Mouse (Mus musculus): ENCODE measurements around the gene Setd3.

DNA sequence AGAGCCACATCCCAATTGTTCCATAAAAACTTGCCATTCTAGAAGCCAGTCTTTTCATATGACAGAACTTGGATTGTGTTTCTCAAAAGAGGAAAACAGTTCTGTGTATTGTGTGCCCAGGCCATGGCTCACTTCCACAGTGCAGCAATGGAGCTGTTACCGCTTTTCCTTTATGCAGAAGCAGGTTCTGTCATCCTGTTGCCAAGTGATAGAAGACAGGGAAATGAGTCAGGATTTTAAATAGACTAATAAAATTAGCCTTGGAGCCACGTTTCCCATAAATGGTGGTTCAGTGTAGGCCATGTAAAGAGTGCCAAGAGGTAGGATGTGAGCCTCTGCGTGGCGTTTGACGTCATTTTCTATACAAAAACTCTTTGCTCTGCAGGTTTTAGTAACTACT lies 14.8 kb upstream of the Setd3 start:
- TF ChIP-seq CTCF (IDR thresholded peaks at IDR 0.05; ENCODE audit: borderline replicate concordance, extremely low read depth, insufficient read depth, insufficient read length) = no peak
- TF ChIP-seq POLR2A (IDR thresholded peaks at IDR 0.05; ENCODE audit: borderline replicate concordance, extremely low read depth, insufficient read depth, insufficient read length, poor library complexity, severe bottlenecking) = no peak

Measured in brain, embryonic 14.5 days (tissue).